Mouse (Mus musculus): ENCODE data around the gene Bri3. TPM values are rescaled to one million over a fixed set of nuclear protein-coding genes. Genes with fewer than 3 reads are reported as not detected.

Gene Bri3
- 16.0 and 248 TPM in 2 replicates for polyA plus RNA-seq (2021; fragmentation: Nextera tagmentation)
- long read RNA-seq, experiment 1, partial matches to known transcripts = 1 of 8 reads
- long read RNA-seq, experiment 1, other reads (novel, unspliced or antisense) = 4 of 8 reads
- long read RNA-seq, experiment 2, transcript Bri3-201 (3 exons, 955 nt) = major isoform, 6 of 12 reads
- long read RNA-seq, experiment 2, partial matches to known transcripts = 5 of 12 reads
- long read RNA-seq, experiment 2, other reads (novel, unspliced or antisense) = 1 of 12 reads

DNA sequence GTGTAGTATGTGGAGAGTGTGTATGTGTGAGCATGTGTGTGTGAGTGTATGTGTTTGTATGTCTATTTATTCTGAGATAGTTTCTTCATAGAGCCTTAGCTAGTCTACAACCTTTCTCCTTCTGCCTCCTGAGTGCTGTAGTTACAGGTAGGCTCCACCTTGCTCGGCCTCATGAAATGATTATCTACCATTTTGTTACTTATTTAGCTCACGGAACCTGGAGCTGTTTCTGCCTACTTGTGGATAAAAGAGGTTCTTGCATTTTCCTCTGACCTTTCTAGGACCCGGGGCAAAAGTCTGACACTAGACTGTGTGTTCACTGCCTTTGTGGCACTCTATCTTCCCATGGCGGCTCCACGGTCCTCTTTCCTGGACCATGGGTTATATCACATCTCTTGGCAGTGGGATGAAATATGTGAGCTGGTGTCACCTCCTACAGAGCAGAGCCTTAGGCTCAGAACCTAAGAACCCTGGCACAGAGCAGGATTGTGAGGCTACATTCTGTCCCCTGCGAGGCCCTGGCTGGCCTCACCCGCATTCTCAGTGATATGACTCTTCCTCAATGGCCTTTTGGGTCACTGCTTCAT lies at the start of gene Bri3:
TSS of gene Bri3 (plus strand) at position 537 of the 587 bp plus-strand sequence.

DNA sequence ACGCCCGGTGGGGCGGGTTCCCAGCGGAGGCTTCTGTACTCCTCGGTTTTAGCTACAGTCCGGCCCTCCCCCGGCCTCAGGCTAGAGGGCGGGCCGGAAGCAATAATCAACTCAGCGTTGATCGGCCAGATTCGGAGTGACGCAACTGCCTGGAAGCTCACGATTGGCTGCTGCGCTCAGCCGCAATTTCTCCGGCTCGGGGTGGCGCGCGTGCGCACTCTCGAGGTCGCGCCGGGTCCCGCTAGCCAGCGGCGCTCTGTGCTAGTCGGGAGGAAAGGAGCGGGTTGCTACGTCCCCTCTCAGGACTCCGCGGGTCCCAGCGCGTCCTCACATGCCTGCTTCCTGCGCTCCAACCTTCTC lies 20.8 kb upstream of the Bri3 start, which contains the start of gene Tecpr1:
TSS of gene Tecpr1 (minus strand) at position 113 of the 360 bp plus-strand sequence.

GRCm38 (mm10) chr5:144357881-144358591 lies 113.8 kb downstream of the Bri3 start, which contains the start of gene Baiap2l1:
Baiap2l1 (minus strand) TSS chr5:144358112.

Other genes with a start within 250 kb of the Bri3 start
- gene Ccz1, start 229.6 kb upstream of the Bri3 start, polyA plus RNA-seq (2021; fragmentation: Nextera tagmentation) = 17.6 and 41.1 TPM in 2 replicates
- gene Ocm, start 217.8 kb upstream of the Bri3 start, polyA plus RNA-seq (2021; fragmentation: Nextera tagmentation) = 1.1 and 3.2 TPM in 2 replicates
- gene Lmtk2, start 144.0 kb upstream of the Bri3 start, polyA plus RNA-seq (2021; fragmentation: Nextera tagmentation) = 11.6 and 15.5 TPM in 2 replicates
- not detected in 2 replicates for gene Bhlha15, start 54.2 kb upstream of the Bri3 start, polyA plus RNA-seq (2021; fragmentation: Nextera tagmentation)
- 25.5 and 32.1 TPM in 2 replicates for gene Tecpr1, start 20.8 kb upstream of the Bri3 start, polyA plus RNA-seq (2021; fragmentation: Nextera tagmentation)
- gene Baiap2l1, start 113.7 kb downstream of the Bri3 start, polyA plus RNA-seq (2021; fragmentation: Nextera tagmentation) = 0.33 and 0.34 TPM in 2 replicates